Mouse (Mus musculus): ENCODE measurements around the gene Sidt1.

DNA sequence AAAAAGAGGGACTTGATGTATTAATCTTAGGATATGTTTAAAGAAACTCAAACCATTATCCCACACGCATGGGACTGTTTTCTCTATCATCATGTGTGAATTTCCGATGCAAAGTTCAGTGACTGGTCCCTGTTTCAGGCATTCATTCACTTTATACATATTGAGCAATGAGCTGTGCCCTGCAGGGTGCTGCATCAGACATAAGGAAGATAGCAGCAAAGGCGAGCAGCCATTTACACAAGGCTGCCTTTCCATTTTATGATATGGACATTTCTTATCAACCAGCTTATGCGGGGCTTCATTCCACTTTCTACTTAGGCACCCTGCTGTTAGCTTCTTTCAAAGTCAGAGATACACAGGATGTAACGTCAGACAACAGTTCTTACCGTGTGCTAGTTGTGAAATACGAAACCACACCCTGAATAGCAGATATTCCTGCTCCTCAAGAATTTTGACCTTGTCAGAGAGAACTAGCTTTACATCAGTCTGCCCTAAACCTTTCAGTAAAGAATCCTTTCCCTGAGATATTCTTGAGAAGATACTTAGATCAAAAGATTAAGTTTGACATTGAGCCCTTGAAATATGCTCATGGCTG lies 45.5 kb downstream of the Sidt1 start:
- no peak for TF ChIP-seq CTCF (IDR thresholded peaks at IDR 0.05; ENCODE audit: borderline replicate concordance, extremely low read depth, insufficient read depth, insufficient read length)
- no peak for TF ChIP-seq POLR2A (IDR thresholded peaks at IDR 0.05; ENCODE audit: borderline replicate concordance, extremely low read depth, insufficient read depth, insufficient read length, poor library complexity, severe bottlenecking)
